Mouse (Mus musculus) G1E (cell line): ENCODE results near the gene Nsdhl.

ENCODE experiments used
- CTCF ChIP-seq: IDR thresholded peaks from 2 replicates; pipeline ENCODE4 v1.5.1; 2012; ENCODE audit warnings: low read depth, low read length, inconsistent platforms, mixed read lengths
- GATA1 ChIP-seq: IDR thresholded peaks from 2 replicates; pipeline ENCODE4 v1.6.1; 2012; ENCODE audit warnings: borderline replicate concordance, low read length, inconsistent platforms, mixed read lengths
- GATA2 ChIP-seq: IDR thresholded peaks from 2 replicates; pipeline ENCODE4 v1.6.1; 2012; ENCODE audit warnings: low read depth, low read length, inconsistent platforms, borderline replicate concordance
- POLR2AphosphoS5 ChIP-seq: IDR thresholded peaks from 2 replicates; pipeline ENCODE4 v1.6.1; 2012; ENCODE audit warnings: low read depth, low read length, inconsistent platforms; ENCODE audit not compliant: insufficient replicate concordance
- TAL1 ChIP-seq: conservative IDR thresholded peaks from 2 replicates; pipeline ENCODE4 v1.6.1; 2012; ENCODE audit warnings: low read depth, low read length, inconsistent platforms, mixed read lengths

GRCm38 (mm10) chrX:72917884-72918681, at the start of gene Nsdhl, which contains the start of gene Cetn2:
- no peak for TF ChIP-seq CTCF
- TF ChIP-seq POLR2AphosphoS5, result no peak
- TF ChIP-seq GATA1, result no peak
- TF ChIP-seq TAL1, result no peak
- TF ChIP-seq GATA2, result no peak
